Mouse (Mus musculus): ENCODE measurements around the gene Csmd2.

Csmd2 gene

DNA sequence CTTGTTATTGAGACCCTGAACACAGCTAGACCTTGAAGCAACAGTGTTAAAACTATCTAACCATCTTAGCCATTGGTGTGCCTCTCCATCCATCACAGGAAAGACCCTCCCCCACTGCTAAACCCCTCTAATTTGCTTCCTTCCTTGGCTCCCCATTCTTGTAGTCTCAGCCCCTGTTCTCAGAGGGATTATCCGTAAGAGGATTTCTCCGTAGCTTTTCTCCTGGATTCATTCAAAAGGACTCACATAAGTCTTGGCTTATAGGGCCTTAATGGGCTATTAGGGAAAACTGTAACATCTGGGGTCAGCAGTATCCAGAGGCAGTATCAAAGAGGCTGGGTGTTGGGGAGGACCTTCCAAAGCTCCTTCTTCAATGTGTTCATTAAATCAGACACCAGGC is 152.3 kb downstream of the Csmd2 start:
- DNase-seq (ENCODE audit: low read depth, low spot score): no peak

DNA sequence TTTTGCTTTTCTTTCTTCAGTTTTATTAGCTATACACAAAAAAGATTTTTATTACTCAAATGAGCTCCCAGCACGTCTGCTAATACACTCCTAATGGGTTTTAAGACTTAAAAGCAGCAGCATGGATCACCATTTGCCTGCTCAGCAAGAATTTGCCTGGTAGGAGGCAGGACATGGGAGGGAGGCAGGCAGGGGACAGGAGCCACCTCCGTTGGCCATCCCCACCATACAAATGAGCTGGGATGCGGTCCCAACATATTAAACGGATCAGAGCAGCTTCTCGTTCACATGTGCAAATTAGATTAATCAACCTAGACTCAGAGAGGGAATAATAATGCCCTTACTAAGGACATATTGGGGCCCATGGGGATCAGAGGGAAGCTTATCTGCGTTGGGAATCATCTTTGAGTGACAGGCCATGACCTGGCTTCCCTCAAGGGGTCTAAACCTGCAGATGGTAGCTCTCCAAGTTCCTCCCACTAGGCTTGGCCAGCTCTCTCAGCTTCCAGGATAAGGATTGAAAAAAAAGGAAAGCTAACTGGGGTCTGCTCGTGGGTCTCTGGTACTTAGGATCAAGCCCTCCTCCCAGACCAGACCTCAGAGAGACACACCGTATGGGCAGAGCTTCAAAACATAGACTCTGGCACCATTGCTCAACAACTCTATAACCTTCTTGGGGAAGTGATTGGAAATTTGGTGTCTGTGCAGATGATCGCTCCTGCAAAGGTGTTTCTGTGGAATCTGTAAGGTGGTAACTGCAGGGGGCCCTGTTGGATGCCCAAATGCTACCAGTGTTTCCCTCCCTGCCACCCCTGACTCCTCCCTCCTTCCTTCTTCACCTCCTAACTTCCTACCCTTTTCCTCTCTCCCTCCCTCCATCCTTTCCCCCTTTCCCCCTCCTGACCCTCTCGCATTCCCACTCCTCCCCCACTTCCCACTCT is 153.8 kb downstream of the Csmd2 start:
- no peak for DNase-seq (ENCODE audit: low read depth, low spot score)

DNA sequence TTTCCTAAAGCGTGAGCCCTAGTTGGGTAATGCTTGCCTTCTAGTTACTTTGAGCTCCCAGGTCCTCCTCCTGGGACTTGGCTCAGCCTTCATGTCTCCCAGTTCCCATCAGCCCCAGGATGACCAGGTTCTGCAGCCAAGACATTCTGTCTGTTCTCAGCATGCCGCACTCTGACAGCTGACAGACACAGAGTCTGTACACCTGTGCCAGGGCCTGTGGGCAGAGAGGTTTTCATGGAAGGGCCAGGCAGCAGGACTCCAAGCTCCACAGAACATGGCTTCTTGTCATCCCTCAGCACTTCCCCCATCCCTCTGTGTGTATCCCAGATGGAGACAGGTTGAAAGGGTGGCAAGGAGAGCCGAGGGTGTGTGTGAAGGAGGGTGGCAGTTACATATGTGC is 154.6 kb downstream of the Csmd2 start:
- DNase-seq (ENCODE audit: low read depth, low spot score): no peak

DNA sequence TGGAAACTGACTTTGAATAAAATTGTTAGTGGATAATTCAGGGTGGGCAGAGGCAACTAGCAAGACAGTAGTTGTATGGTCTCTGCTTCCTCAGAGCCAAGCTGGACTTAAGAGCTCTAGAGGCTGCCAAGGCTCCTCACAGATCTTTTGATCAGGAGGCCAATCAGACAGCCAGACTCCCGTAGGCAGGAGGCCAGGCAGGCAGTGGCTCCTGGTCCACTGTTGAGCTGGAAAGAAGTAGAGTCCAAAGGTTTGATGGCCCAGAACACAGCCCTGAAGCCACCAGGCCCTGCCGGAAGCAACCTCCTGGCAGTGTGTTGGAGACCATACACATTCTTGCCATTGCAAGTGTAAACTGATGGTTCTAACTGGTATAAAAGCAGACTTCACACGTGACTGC is 155.5 kb downstream of the Csmd2 start:
- DNase-seq (ENCODE audit: low read depth, low spot score): no peak

DNA sequence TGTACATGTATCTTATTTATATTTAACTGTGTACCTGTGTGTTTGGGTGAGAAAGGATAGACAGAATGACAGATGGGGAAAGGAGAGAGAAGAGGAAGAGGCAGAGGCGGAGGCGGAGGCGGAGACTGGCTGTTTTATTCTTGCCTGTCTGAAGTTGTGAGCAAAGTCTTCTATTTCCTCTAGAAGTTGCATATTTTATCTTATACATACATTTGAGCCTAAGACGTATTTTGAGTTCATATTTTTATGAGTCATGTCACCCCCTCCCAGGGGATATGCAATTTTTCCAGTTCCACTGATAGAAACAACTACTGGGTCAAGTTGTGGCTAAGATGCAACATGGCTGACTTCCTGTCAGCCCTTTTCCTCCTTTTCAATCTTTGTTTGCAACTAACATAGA is 161.9 kb downstream of the Csmd2 start:
- peak; percentile 55 for DNase-seq (ENCODE audit: low read depth, low spot score)

DNA sequence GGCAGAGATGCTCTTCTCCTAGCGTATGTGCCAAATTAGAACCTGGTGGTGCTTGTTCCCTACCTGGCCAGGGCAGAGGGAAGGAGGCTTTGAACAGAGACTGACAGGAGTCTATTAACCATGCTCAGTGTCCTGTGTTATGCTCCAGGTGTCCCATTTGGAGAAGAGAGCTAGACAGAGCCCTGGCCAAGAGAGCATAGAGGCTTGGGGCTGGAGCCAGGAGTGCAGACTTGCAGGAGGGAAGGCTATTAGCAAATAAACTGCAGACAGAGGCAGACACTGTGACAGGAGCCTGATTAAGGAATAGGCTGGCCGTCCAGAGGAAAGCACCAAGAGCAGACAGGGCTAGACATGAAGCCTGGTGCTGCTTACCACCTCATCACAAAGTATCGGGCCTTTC is 164.4 kb downstream of the Csmd2 start:
- DNase-seq (ENCODE audit: low read depth, low spot score): no peak

DNA sequence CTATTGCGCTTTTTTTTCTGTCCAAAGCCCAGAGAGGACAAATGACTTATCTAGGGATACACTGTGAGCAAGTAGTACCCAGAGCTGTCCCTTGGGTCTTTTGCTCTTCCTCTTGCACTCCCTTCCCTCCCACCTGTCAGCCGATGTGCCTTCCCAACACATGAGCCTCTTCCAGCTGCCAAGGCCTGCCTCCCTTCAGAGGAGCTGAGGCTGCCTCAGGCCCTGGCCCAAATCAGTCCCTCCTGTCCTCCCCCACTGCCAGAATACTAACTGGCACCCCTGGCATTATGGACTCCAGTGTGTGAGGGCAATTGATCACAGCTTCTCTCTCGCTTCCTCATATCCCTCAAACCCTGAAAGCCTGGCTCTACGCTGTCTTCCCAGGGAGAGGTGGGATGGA is 165.5 kb downstream of the Csmd2 start:
- no peak for DNase-seq (ENCODE audit: low read depth, low spot score)

DNA sequence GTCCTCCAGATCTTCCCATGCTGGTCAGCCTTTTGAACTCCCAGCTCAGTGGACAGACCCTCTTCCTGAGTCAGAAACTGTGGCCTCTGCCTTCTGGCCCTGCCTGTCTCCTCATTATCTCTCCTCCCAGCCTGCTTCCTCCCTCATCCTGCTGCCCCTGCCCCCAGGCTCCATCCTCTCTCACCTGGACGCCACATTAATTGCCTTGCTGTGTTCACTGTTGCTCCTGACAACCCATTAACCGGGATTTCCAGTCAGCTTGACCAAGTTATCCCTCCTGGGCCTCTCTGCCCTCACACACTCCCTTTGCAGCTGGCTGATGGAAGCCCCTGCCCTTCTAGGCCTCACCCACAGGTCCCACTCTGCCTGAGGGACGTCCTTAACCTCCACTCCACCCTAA is 167.6 kb downstream of the Csmd2 start:
- DNase-seq (ENCODE audit: low read depth, low spot score): no peak

DNA sequence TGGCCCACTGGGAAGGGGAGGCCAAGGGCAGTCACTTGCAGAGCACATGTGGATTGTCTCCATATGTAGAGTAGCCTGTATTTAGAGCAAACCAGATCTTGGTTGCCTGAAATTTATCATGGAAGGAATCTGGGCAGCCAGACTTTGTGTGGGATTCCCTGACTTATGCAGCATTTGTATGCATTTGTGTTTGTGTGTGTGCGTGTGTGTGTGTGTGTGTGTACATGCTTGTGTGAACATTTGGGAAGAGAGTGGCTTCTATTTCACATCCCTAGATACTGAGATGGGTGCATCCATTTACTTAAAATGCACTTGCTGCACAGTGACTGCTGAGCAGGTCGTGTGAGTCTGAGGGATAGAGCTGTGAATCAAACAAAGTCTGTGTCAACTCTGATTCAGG is 173.0 kb downstream of the Csmd2 start:
- no peak for DNase-seq (ENCODE audit: low read depth, low spot score)

DNA sequence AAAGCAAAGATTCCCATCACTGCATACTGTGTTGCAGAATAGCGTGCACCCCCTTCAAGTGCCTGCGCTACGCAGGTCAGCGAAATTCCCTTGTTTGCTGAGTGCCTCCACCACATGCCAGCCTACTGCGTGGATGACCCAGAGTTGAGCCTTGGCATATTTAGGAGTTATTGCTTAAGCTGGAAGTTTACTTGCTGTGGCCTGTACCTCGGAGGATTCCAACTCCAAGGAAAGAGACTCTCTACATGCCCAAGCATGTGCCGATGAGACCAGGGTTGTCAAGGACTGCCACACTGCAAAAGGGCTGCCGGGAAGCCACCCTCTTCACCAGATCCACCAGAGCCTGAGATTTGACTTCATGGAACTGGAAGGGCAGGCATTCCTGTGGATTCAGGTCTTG is 182.5 kb downstream of the Csmd2 start:
- no peak for DNase-seq (ENCODE audit: low read depth, low spot score)

DNA sequence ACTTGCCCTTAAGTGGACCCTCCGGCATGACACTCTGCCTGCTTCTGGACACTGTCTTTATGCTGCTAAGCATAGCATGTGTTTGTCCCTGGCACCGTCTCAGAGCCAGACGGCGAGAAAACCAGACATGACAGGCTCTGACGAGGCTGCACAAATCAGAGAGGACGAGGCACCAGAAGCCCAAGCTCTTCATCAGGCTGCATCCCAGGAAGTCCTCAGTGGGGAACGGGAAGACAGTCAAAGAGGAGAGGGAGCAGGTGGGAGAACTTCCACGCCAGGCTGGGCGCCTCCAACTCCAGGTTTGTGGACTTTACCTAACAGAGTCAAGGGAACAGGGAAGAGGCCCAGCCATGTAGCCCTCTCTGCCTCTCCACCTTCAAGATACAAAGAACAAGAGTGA is 183.6 kb downstream of the Csmd2 start:
- no peak for DNase-seq (ENCODE audit: low read depth, low spot score)

DNA sequence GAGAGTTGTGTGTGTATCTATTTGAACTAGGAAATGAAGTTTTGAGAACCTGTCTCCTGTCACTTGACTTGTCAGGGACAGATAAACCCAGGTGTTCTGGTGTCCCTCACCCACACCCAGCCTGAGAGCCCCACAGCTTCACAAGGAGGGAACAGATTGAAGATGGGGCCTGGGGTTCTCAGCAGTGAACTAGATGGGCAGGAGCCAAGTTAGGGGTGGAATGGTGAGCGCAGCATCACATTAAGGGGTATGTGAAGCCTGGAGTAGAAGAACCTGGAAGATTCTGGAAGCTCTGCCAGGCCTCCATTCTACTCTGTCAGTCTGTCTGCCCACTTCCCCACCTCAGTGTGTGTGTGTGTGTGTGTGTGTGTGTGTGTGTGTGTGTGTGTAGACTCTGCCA is 184.0 kb downstream of the Csmd2 start:
- DNase-seq (ENCODE audit: low read depth, low spot score): no peak

DNA sequence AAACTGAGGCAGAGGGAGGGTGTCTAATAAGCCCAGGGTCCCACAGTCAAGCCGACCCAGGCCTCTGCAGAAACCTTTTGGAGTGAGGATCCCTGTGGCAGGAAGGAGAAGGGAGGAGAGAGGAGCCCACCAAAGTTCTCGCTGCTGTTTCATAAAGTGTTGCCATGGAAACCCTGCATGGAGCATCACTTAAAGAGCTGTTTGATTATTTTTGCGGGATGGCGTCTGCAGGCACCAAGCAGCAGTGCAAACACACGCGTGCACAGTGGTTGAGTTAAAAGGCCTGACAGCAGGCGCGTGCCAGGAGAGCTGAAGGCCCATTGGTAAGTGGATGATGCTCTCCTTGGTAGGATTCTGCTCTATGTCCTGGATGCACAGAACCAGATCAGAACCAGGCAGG is 191.3 kb downstream of the Csmd2 start:
- DNase-seq (ENCODE audit: low read depth, low spot score): peak; percentile 23

DNA sequence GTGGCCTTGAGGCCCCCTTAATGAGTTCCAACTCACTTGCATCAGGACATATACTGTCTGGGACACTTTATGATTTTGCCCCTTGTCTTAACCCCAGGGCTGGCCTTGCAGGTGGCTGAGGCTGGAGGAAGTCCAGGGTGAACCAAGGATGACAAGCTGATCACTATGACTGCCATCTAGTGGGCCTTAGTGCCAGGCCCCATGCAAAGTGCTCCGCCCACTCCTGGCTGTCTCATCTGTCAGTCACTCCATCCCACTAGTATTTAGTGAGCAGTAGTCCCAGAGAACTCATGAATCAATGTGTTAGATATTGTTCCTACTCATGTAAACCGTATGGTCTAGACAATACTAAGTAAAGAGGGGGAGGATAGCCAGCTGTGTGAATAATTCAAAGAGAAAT is 191.9 kb downstream of the Csmd2 start:
- no peak for DNase-seq (ENCODE audit: low read depth, low spot score)

DNA sequence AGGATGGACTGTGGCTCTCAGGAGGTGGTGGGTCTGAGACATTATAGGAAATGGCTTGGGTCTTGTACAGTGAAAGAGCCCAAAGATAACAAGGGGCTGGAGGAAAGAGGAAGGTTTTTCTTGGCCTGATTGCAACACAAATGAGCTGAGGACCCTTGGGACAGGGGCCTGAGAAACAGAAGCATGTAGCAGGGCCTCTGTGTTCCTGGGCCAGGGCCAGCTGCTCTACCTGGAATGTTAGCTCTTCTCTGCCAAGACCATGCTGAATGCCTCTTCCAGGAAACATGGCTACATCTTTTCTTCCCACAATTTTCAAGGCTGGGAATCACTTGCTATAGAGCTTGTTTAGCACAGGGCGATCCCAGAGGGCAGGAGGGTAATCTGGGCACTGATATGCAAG is 197.1 kb downstream of the Csmd2 start:
- no peak for DNase-seq (ENCODE audit: low read depth, low spot score)

DNA sequence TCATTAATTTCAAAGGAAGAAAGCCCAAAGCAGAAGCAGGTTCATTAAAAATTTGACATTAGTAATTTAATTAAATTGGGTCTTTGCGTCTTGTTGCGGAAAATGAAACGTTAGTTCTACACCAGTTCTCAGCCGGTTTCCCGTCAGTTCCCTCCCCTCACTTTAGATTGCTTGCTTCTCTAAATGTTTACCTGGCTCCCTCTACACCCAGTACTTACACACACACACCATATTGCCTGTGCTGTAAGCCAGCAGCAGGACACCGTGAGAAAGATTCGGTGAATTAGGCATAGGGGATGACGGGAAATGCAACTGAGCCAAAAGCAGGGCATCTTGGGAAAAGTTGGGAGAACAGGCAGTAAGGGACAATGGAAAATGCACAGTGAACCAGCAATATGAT is 206.8 kb downstream of the Csmd2 start:
- no peak for DNase-seq (ENCODE audit: low read depth, low spot score)

DNA sequence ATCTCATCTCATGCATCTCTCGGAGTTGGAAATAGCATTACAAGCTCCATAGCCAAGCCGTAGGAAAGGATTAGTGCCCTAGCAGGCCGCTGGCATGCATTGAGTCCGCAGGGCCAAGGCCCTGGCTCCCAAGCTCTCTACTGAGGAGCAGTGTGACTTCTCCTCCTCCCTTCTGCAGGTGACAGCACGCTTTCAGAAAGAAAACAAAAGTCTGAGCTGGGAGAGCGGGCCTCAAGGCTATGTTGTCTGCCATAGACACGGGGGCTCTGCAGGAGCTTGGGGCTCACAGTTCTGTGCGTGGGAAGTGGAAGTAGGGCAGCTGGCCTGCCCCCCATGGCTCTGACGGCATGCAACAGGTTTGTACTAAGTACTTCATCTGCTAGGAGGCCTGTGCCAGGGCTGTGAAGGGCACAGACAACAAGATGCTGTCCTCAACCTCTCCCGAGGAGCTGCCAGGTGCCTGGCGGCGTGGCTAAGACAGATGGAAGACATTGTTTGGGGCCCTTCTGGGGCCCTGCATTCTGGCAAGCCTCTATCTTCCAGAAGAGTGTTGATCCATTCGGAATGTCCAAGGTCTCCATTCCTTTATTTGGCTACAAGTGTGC is 230.4 kb downstream of the Csmd2 start:
- DNase-seq (ENCODE audit: low read depth, low spot score): no peak

DNA sequence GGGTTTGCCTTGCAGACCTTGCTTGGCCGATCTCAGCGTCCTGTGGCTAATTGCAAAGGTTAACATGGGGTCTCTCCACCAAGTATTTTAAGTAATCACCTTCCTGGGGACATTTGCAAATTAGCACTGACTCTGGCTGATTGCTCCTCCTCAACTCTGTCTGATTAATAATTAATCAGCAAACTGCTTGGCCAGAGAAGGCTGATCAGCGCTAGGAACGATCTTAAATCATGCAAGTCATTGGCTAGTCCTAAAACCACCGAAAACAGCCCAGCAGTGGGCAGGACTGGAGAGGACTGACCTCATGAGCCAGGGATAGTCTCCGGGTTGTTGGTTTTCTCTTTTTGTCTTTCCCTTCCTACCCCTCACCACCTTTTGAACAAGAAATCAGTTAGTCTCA is 236.8 kb downstream of the Csmd2 start:
- no peak for DNase-seq (ENCODE audit: low read depth, low spot score)

DNA sequence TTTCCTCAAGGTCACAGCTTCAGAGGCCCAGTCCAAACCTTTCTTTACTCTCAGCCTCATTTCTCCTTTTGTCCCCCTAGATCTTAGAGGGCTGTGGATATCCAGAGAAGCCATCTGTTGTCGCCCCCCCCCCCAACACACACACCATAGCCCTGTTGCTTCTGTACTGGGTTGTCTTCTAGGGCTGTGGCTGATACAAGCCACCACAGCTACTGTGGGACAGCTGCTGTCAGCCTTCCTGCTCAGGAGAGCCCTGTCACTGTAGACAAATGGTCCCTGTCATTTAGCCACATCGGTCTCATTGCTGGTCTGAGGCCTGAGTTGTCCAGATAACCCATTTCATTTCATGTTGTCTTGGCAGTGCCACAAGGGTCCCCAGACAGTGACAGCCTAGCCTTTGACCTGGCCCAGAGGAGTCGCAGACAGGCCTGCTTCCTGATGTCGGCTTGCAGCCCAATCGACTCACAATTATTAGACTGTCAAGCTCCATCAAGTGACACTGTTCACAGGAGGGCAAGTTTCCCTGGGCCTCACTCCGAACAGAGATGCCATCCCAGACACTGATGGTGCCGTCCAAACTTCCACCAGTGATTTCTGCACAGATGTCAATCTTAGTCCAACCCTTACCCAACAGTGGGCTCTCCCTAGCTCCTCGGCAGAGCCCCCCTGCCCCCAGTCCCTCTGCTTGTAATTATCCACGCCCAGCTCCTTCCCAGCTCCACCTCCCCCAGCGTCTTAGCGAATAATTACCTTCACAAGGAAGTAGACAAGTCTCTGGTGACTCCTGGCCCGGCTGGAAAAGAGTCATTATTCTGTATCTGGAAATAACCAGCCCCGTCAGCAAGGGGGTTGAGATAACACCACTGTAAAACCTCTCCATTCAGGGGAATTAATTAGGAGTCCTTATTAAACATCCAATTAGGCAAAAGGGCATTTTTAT is 240.0 kb downstream of the Csmd2 start:
- DNase-seq (ENCODE audit: low read depth, low spot score): no peak

DNA sequence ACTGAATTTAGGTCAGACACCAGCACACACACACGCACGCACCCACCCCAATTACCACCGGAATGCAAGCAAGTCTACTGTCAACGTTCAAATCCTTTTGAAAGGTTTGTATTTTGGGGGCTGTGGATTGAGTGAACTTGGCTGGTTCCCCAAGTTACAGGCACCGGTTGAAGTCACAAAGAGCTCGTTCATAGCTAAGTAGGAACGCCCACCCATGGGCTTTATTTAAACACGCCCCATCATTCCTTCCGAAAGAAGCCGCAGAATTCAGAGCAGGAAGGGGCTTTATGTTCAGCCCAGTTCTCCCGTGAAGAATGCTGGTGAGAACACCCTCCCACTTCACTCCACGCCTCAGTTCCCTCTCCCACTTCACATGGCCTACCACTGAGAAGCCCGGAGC is 245.8 kb downstream of the Csmd2 start:
- DNase-seq (ENCODE audit: low read depth, low spot score): peak; percentile 54

DNA sequence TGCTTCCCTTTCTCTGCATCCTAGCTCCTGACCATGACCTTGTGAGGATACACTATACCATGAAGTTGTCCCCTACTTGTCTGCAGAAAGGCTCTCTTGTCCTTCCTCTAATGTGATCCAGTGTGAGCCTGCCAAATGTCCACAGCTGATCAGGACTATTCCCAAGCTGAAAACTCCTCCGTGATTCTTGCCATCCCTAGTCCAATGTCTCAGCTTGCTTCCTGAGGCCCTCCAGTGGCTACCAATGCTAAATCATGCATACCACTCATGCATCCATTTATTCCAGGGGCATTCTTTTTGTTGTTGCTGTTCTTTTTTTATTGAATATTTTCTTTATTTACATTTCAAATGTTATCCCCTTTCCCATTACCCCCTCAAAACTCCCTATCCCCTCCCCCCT is 251.5 kb downstream of the Csmd2 start:
- DNase-seq (ENCODE audit: low read depth, low spot score): no peak

Measured in telencephalon, adult 2 months (tissue).